Mouse (Mus musculus): ENCODE results near the gene Cab39l. TPM values are rescaled to one million over a fixed set of nuclear protein-coding genes. Genes with fewer than 3 reads are reported as not detected.
A peak's percentile ranks its signal among the peaks of the same experiment; 100 is the strongest.

Gene Cab39l
- total RNA-seq, 1 experiment from 2014 or later, result 27.5 TPM

DNA sequence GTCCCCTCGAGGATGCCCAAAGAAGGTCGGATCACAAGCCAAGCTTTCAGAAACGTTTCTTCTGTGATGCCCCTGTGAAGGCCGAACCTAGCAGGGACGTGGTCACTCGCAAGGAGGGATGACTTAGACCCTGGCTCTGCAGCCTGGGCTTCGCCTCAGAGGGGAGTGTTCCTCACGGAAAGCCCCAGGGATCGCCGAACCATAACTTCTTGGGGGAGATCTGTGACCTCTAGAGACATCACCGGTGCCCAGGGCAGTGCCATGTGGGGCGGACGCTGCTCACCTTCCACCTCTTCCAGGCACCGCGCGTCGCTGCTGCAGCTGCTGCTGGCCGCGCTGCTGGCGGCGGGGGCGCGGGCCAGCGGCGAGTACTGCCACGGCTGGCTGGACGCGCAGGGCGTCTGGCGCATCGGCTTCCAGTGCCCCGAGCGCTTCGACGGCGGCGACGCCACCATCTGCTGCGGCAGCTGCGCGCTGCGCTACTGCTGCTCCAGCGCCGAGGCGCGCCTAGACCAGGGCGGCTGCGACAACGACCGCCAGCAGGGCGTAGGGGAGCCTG, 185.1 kb downstream of the Cab39l start:
- peak; percentile 58; the same call in 1 of the 2 replicates for ATAC-seq (replicated peaks; ENCODE audit: low read depth, poor library complexity, severe bottlenecking)

GRCm38 (mm10) chr14:59626711-59627110, 185.9 kb downstream of the Cab39l start:
- ATAC-seq (replicated peaks; ENCODE audit: low read depth, poor library complexity, severe bottlenecking), result no peak

DNA sequence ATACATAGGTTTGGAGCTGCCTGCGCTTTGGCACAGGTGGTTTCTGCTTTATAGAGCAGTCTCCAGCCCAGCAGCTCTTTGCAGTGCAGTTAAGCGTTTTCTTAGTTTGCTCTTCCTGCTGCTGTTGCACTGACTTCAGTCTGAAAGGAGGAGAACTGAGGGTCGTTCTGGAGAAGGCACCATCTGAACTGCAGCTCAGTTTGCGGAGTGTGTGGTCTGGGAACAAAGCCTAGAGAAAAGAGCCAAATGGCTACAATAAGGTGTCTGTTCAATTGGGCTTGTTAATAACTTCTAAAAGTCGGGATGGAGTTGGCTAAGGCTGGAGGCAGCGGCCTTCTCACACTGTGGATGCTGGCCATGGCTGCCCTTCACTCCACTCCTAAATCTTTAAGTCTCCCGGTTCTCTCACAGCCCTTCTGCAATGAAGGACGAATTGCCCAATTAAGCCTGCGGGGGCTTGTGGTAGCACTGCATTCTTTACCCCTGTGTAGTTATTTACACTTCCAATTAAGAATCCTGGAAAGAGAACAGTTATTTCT, 186.4 kb downstream of the Cab39l start:
- ATAC-seq (replicated peaks; ENCODE audit: low read depth, poor library complexity, severe bottlenecking), result no peak

- no peak for ATAC-seq (replicated peaks; ENCODE audit: low read depth, poor library complexity, severe bottlenecking)
These were observed 187.1 kb downstream of the Cab39l start for GRCm38 (mm10) chr14:59627823-59628222.

DNA sequence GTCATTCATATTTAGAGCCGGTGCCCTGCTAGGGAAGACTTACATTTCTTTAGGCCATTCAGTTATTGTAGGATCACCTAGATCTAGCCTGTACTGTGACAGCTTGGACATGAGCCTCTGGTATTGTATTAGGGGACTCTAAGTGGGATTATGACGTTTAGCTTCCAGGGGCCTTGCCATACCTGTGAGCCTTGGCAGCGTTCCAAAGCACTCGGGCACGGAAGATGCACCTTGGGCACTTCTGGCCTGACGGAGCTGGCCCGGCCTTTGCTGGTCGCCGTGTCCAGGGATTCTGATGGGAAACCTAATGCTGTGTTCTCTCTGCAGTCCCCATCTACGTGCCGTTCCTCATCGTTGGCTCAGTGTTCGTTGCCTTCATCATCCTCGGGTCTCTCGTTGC, 188.5 kb downstream of the Cab39l start:
- ATAC-seq (replicated peaks; ENCODE audit: low read depth, poor library complexity, severe bottlenecking), result no peak

DNA sequence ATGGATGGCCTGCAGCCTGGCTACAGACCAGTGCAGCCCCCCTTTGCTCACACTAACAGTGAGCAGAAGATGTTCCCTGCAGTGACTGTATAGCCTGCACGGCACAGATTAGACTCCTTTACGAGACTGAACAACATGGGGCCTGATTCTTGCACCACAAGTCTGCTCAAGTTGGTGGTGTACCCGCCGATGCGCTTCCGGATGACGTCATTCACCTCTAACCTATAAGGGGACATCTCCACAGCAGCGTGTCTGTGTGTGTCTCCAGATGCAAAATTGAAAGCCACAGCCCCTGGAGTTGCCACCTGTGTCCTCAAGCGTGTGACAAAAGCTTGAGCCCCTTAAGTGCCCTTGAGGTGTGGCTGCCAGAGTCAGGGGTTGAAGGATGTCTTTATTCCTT, 189.3 kb downstream of the Cab39l start:
- ATAC-seq (replicated peaks; ENCODE audit: low read depth, poor library complexity, severe bottlenecking), result no peak

GRCm38 (mm10) chr14:59632067-59632466, 191.3 kb downstream of the Cab39l start:
- ATAC-seq (replicated peaks; ENCODE audit: low read depth, poor library complexity, severe bottlenecking), result peak; percentile 56

- ATAC-seq (replicated peaks; ENCODE audit: low read depth, poor library complexity, severe bottlenecking), result no peak
These were observed 192.6 kb downstream of the Cab39l start for GRCm38 (mm10) chr14:59633295-59633898.

- ATAC-seq (replicated peaks; ENCODE audit: low read depth, poor library complexity, severe bottlenecking), result no peak
These were observed 193.2 kb downstream of the Cab39l start for GRCm38 (mm10) chr14:59633988-59634387.

Other genes with a start within 250 kb of the Cab39l start
- gene Rcbtb1, start 239.8 kb upstream of the Cab39l start, total RNA-seq (2017), result 16.5 and 17.3 TPM in 2 replicates
- gene Gm6904, start 180.8 kb upstream of the Cab39l start, total RNA-seq (2017), result 3.2 TPM in 1 of 2 replicates, not detected in the other
- 0.46 and 2.0 TPM in 2 replicates for gene Phf11a, start 143.4 kb upstream of the Cab39l start, total RNA-seq (2017)
- gene Phf11b, start 99.6 kb upstream of the Cab39l start, total RNA-seq (2017), result 4.2 and 9.2 TPM in 2 replicates
- 1.5 TPM in 2 replicates for gene Phf11d, start 75.5 kb upstream of the Cab39l start, total RNA-seq (2017)
- 0.69 and 2.9 TPM in 2 replicates for gene Phf11c, start 45.6 kb upstream of the Cab39l start, total RNA-seq (2017)
- 32.4 and 49.0 TPM in 2 replicates for gene Setdb2, start 88 bp upstream of the Cab39l start, total RNA-seq (2017)
- 18.4 and 25.2 TPM in 2 replicates for gene Cdadc1, start 157.0 kb downstream of the Cab39l start, total RNA-seq (2017)
- gene Shisa2, start 184.3 kb downstream of the Cab39l start, total RNA-seq (2017), result 0.39 and 0.87 TPM in 2 replicates